Mouse (Mus musculus): ENCODE results near the gene Ankra2.

Ankra2 gene

GRCm38 (mm10) chr13:98296072-98296471 lies 33.2 kb downstream of the Ankra2 start:
- DNase-seq (ENCODE audit: low spot score): no peak

GRCm38 (mm10) chr13:98297883-98298482 lies 35.1 kb downstream of the Ankra2 start:
- DNase-seq (ENCODE audit: low spot score): no peak

- DNase-seq (ENCODE audit: low spot score): peak; percentile 74
Measured at GRCm38 (mm10) chr13:98298833-98299758, 36.2 kb downstream of the Ankra2 start.

- no peak for DNase-seq (ENCODE audit: low spot score)
Measured at GRCm38 (mm10) chr13:98305257-98305656, 42.4 kb downstream of the Ankra2 start.

- DNase-seq (ENCODE audit: low spot score): no peak
Measured at GRCm38 (mm10) chr13:98306393-98306792, 43.5 kb downstream of the Ankra2 start.

- DNase-seq (ENCODE audit: low spot score): no peak
Measured at GRCm38 (mm10) chr13:98306852-98307475, 44.1 kb downstream of the Ankra2 start.

GRCm38 (mm10) chr13:98308004-98308403 lies 45.1 kb downstream of the Ankra2 start:
- no peak for DNase-seq (ENCODE audit: low spot score)

- no peak for DNase-seq (ENCODE audit: low spot score)
Measured at GRCm38 (mm10) chr13:98308724-98309123, 45.9 kb downstream of the Ankra2 start.

GRCm38 (mm10) chr13:98311597-98311996 lies 48.7 kb downstream of the Ankra2 start:
- no peak for DNase-seq (ENCODE audit: low spot score)

- no peak for DNase-seq (ENCODE audit: low spot score)
Measured at GRCm38 (mm10) chr13:98313631-98314030, 50.8 kb downstream of the Ankra2 start.

GRCm38 (mm10) chr13:98315124-98315523 lies 52.2 kb downstream of the Ankra2 start:
- no peak for DNase-seq (ENCODE audit: low spot score)

GRCm38 (mm10) chr13:98316140-98316479 lies 53.2 kb downstream of the Ankra2 start:
- no peak for DNase-seq (ENCODE audit: low spot score)

- DNase-seq (ENCODE audit: low spot score): peak; percentile 91
Measured at GRCm38 (mm10) chr13:98316480-98317245, 53.8 kb downstream of the Ankra2 start, which contains the start of gene Btf3. Gene Btf3, minus strand, starts transcription at chr13:98317006.

- no peak for DNase-seq (ENCODE audit: low spot score)
Measured at GRCm38 (mm10) chr13:98317246-98317677, 54.4 kb downstream of the Ankra2 start.

GRCm38 (mm10) chr13:98317911-98318310 lies 55.0 kb downstream of the Ankra2 start:
- no peak for DNase-seq (ENCODE audit: low spot score)

Data from c-Kit-positive CD71-positive TER-119-positive erythroid progenitor cells, embryonic 14.5 days (primary cell).